ENCODE assay signal across 18 mouse cellular contexts in the genomic region with DNA sequence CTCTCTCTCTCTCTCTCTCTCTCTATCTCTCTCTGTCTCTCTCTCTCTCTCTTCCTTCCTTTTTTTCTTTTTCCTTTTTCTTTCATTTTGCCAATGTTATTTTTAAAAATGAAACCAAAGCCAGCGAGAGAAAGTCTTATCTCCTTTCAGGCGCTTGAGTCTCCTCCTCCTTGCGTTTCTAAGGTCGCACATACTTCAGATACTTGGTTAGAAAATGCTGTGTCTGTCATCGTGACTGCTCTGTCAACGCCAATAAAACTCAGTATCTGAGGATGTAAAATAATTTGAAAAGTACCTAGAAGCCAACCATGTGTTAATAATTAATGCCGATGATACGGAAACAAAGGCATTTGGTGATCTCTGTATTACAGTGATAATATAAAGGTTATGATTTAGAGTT. TPM values are rescaled to one million over a fixed set of nuclear protein-coding genes. Genes with fewer than 3 reads are reported as not detected.
DNase-seq lines count a peak whose midpoint lies in the region; ATAC-seq lines count a peak whose summit lies in the region.
"Had no signal": no experiment of that assay in that cellular context is flagged by ENCODE, and none has a peak within 500 bp of the region (broad histone marks: within the 10 kb centered on the region; RNA-seq: fewer than 3 reads in every experiment).

No protein-coding gene starts in this region.

- H3K4me3 ChIP-seq in heart, embryonic 11.5 days (ENCODE audit: low read depth, low read length), result no peak overlapping the region
- H3K4me3 ChIP-seq in kidney, embryonic 16.5 days (ENCODE audit: low read length), result peak overlapping the region; percentile 11; the same call in 1 of the 2 replicates
- peak overlapping the region; percentile 35; the same call in 1 of the 2 replicates for H3K4me3 ChIP-seq in liver, embryonic 12.5 days
- H3K4me3 ChIP-seq in midbrain, embryonic 10.5 days, result no peak overlapping the region
- H3K4me3 ChIP-seq: hindbrain, embryonic 13.5 days had no signal

- intact Hi-C loops in heart, postnatal 10 days (cut with DNase I), result loop anchor here (10.0 kb wide), 1 partner anchor 331 kb away; a partner anchor contains a TSS

- no peak overlapping the region for H3K9ac ChIP-seq in heart, embryonic 11.5 days (ENCODE audit: low read depth, low read length)
- H3K9ac ChIP-seq in kidney, embryonic 16.5 days (replicated peaks; ENCODE audit: low read length), result no peak overlapping the region
- no peak overlapping the region for H3K9ac ChIP-seq in liver, embryonic 12.5 days
- H3K9ac ChIP-seq: hindbrain, embryonic 13.5 days had no signal

- H3K4me1 ChIP-seq in heart, embryonic 11.5 days (ENCODE audit: control insufficient read depth, insufficient read depth, low read length), result peaks cover 12% of the 10 kb centered on the region; the same call in 1 of the 2 replicates
- H3K4me1 ChIP-seq in kidney, embryonic 16.5 days (ENCODE audit: insufficient read depth, low read length), result peaks cover 21% of the 10 kb centered on the region
- no peaks in the 10 kb centered on the region for H3K4me1 ChIP-seq in liver, embryonic 12.5 days
- no peaks in the 10 kb centered on the region for H3K4me1 ChIP-seq in midbrain, embryonic 10.5 days
- H3K4me1 ChIP-seq: hindbrain, embryonic 13.5 days had no signal

- peak overlapping the region; percentile 18 for H3K4me2 ChIP-seq in heart, embryonic 11.5 days
- peak overlapping the region; percentile 26 for H3K4me2 ChIP-seq in kidney, embryonic 16.5 days (replicated peaks; ENCODE audit: low read depth, low read length)
- peak overlapping the region; percentile 38 for H3K4me2 ChIP-seq in liver, embryonic 12.5 days
- H3K4me2 ChIP-seq: hindbrain, embryonic 13.5 days; midbrain, embryonic 11.5 days had no signal

- WGBS in heart, embryonic 11.5 days (ENCODE audit: insufficient replicate concordance), result 29% methylated on average over 8 of the region's 8 CpGs
- 50% methylated on average over 8 of the region's 8 CpGs for WGBS in kidney, embryonic 16.5 days
- WGBS in liver, embryonic 12.5 days (ENCODE audit: insufficient replicate concordance), result 36% methylated on average over 8 of the region's 8 CpGs
- WGBS in midbrain, embryonic 10.5 days, result 86% methylated on average over 8 of the region's 8 CpGs

- no peak for ATAC-seq in heart, embryonic 11.5 days (replicated peaks; ENCODE audit: insufficient number of reproducible peaks, low FRiP score, low TSS enrichment)
- no peak for ATAC-seq in kidney, embryonic 16.5 days (ENCODE audit: low FRiP score, low TSS enrichment)
- no peak for ATAC-seq in liver, embryonic 12.5 days
- ATAC-seq: forebrain, embryonic 14.5 days had no signal

- DNase-seq in heart, postnatal 10 days, result no peak
- no peak for DNase-seq in kidney, postnatal 36 days
- DNase-seq in 3T3-L1 (ENCODE audit: low read depth, low spot score), result peak; percentile 29
- no peak for DNase-seq in midbrain, embryonic 10.5 days (ENCODE audit: low spot score)
- no peak for DNase-seq in frontal cortex, adult 2 months (ENCODE audit: extremely low spot score in 1 of 2, low spot score in 1 of 2)
- DNase-seq: adrenal gland, postnatal 10 days; B cell, adult 2 months; cerebellum, adult 9-10 months; embryo, embryonic 11 days; gastrocnemius, postnatal 10 days; kidney, postnatal 25 days; right cerebral cortex, adult 18-20 months had no signal

- peaks cover 12% of the 10 kb centered on the region; the same call in 1 of the 2 replicates for H3K27me3 ChIP-seq in heart, embryonic 11.5 days (ENCODE audit: control insufficient read depth, insufficient read depth, low read length)
- no peaks in the 10 kb centered on the region for H3K27me3 ChIP-seq in kidney, embryonic 16.5 days (ENCODE audit: insufficient read depth, low read length)
- peaks cover 27% of the 10 kb centered on the region for H3K27me3 ChIP-seq in liver, embryonic 12.5 days (replicated peaks)
- no peaks in the 10 kb centered on the region for H3K27me3 ChIP-seq in midbrain, embryonic 10.5 days (ENCODE audit: low read depth, poor library complexity, severe bottlenecking)

- no peaks in the 10 kb centered on the region for H3K9me3 ChIP-seq in heart, embryonic 11.5 days (replicated peaks; ENCODE audit: control insufficient read depth, low read length)
- no peaks in the 10 kb centered on the region for H3K9me3 ChIP-seq in kidney, embryonic 16.5 days (ENCODE audit: low read length)
- H3K9me3 ChIP-seq in liver, embryonic 12.5 days (replicated peaks), result no peaks in the 10 kb centered on the region
- H3K9me3 ChIP-seq in midbrain, embryonic 10.5 days (replicated peaks), result no peaks in the 10 kb centered on the region
- H3K9me3 ChIP-seq: hindbrain, embryonic 13.5 days had no signal

- H3K27ac ChIP-seq in heart, embryonic 11.5 days (ENCODE audit: low read depth, low read length), result no peak overlapping the region
- H3K27ac ChIP-seq in kidney, embryonic 16.5 days (ENCODE audit: low read length), result no peak overlapping the region
- no peak overlapping the region for H3K27ac ChIP-seq in liver, embryonic 12.5 days
- no peak overlapping the region for H3K27ac ChIP-seq in midbrain, embryonic 10.5 days (replicated peaks)
- H3K27ac ChIP-seq: hindbrain, embryonic 13.5 days had no signal

- no peaks in the 10 kb centered on the region for H3K36me3 ChIP-seq in heart, embryonic 11.5 days (ENCODE audit: control insufficient read depth, insufficient read depth, low read length)
- no peaks in the 10 kb centered on the region for H3K36me3 ChIP-seq in kidney, embryonic 16.5 days (ENCODE audit: insufficient read depth, low read length)
- H3K36me3 ChIP-seq in liver, embryonic 12.5 days, result no peaks in the 10 kb centered on the region
- no peaks in the 10 kb centered on the region for H3K36me3 ChIP-seq in midbrain, embryonic 10.5 days
- H3K36me3 ChIP-seq: hindbrain, embryonic 13.5 days had no signal

RNA-seq across cellular contexts. Expression of a gene that starts 30.4 kb away (rescaled TPM):
- 6.8 and 8.3 TPM in 2 replicates for polyA plus RNA-seq in heart, embryonic 11.5 days (2014; fragmentation: Nextera tagmentation; extraction: Ambion mirVana)
- 10 to 100 TPM; 16.6 to 16.8 TPM for total RNA-seq in heart, postnatal 10 days (2021)
- polyA plus RNA-seq in kidney, embryonic 16.5 days (2015; fragmentation: Nextera tagmentation; extraction: Ambion mirVana), result 5.6 and 5.7 TPM in 2 replicates
- polyA plus RNA-seq in liver, embryonic 12.5 days (2016; fragmentation: Nextera tagmentation; extraction: Ambion mirVana), result 4.8 and 5.1 TPM in 2 replicates
- 2.4 and 3.5 TPM in 2 replicates for polyA plus RNA-seq in midbrain, embryonic 10.5 days (2016; fragmentation: Nextera tagmentation; extraction: Ambion mirVana)
- polyA plus RNA-seq in frontal cortex, adult 2 months (2012; rRNA removed), result 10.7 and 13.1 TPM in 2 replicates

RNA-seq across cellular contexts. Expression of a gene that starts 52.4 kb away (rescaled TPM):
- polyA plus RNA-seq in heart, embryonic 11.5 days (2014; fragmentation: Nextera tagmentation; extraction: Ambion mirVana), result 5.8 and 7.4 TPM in 2 replicates
- 100 to 1,000 TPM; 101 to 104 TPM for total RNA-seq in heart, postnatal 10 days (2021)
- polyA plus RNA-seq in kidney, embryonic 16.5 days (2015; fragmentation: Nextera tagmentation; extraction: Ambion mirVana), result 11.1 and 12.4 TPM in 2 replicates
- 0.37 and 0.56 TPM in 2 replicates for polyA plus RNA-seq in liver, embryonic 12.5 days (2016; fragmentation: Nextera tagmentation; extraction: Ambion mirVana)
- polyA plus RNA-seq in midbrain, embryonic 10.5 days (2016; fragmentation: Nextera tagmentation; extraction: Ambion mirVana), result 0.23 and 0.82 TPM in 2 replicates
- 2.7 and 2.9 TPM in 2 replicates for polyA plus RNA-seq in frontal cortex, adult 2 months (2012; rRNA removed)

RNA-seq across cellular contexts. Expression of a gene that starts 57.4 kb away (rescaled TPM):
- polyA plus RNA-seq in heart, embryonic 11.5 days (2014; fragmentation: Nextera tagmentation; extraction: Ambion mirVana), result 7.8 and 10.0 TPM in 2 replicates
- total RNA-seq in heart, postnatal 10 days (2021), result 1 to 10 TPM; 9.2 to 9.4 TPM
- 30.6 and 32.3 TPM in 2 replicates for polyA plus RNA-seq in kidney, embryonic 16.5 days (2015; fragmentation: Nextera tagmentation; extraction: Ambion mirVana)
- 5.0 and 5.6 TPM in 2 replicates for polyA plus RNA-seq in liver, embryonic 12.5 days (2016; fragmentation: Nextera tagmentation; extraction: Ambion mirVana)
- 7.0 and 13.0 TPM in 2 replicates for polyA plus RNA-seq in midbrain, embryonic 10.5 days (2016; fragmentation: Nextera tagmentation; extraction: Ambion mirVana)
- 180 and 181 TPM in 2 replicates for polyA plus RNA-seq in frontal cortex, adult 2 months (2012; rRNA removed)

Comparison
In these comparisons a context has a peak if more than half of its experiments do, and no peak if none do; other contexts are left out.
1. H3K4me3 ChIP-seq: peak in kidney, embryonic 16.5 days (single experiment) and liver, embryonic 12.5 days (single experiment); none in heart, embryonic 11.5 days (single experiment) and midbrain, embryonic 10.5 days (single experiment).
2. Peak in every context shown above with its lines, with median percentiles within 50 percentile points of each other: H3K4me2 ChIP-seq.